Comparison of ENCODE assay signal across 8 mouse cellular contexts in the genomic region with DNA sequence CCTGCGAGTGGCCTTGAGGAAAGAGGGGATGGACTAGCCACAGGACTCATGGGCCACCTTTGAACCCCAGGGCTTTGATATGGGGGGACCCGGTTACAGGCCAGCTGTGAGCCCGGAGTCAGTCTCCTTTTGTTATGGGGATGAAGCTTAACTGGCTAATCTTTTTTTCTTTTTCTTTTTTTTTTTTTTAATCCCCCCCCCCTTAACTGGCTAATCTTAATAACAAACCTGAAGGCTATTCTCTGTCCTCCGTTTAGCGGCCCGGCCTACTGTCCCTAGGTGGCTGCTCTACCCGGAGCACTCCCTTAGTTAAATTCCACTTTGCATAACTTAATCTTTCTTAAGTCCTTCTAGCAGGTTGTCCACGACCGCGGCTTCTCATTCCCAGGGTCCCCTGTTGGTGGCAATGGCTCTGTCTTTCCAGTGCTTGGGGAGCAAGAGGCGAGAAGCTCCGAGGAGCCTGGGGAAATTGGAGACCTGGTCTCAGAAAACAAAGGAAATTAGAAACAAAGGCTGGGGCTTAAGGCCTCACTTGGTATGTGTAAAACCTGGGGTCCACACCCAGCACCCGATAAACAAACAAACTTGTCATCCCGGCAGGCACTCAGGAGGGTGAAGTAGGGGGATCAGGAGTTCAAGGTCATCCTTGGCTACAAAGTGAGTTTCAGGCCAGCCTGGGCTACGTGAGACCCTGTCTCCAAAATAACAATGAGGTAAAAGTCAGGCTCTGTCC. TPM values are rescaled to one million over a fixed set of nuclear protein-coding genes. Genes with fewer than 3 reads are reported as not detected.
DNase-seq lines count a peak whose midpoint lies in the region; ATAC-seq lines count a peak whose summit lies in the region.

No protein-coding gene starts in this region.

- no peaks in the 10 kb centered on the region for H3K27me3 ChIP-seq in hindbrain, embryonic 11.5 days (ENCODE audit: control insufficient read depth, insufficient read depth, low read length)
- H3K27me3 ChIP-seq in liver, embryonic 13.5 days: no peaks in the 10 kb centered on the region

- DNase-seq in kidney, adult 11 months: peak; percentile 63
- no peak for DNase-seq in kidney, postnatal 14 days
- peak; percentile 100 for DNase-seq in R1 (ENCODE audit: low read depth, low spot score)
- DNase-seq in hindbrain, embryonic 11.5 days (ENCODE audit: low spot score): no peak
- DNase-seq in liver, embryonic 13.5 days: no peak
- no peak for DNase-seq in right cerebral cortex, postnatal 10 days (ENCODE audit: low spot score in 2 of 2)
- no peak for DNase-seq in embryo, embryonic 11 days

- H3K36me3 ChIP-seq in hindbrain, embryonic 11.5 days (ENCODE audit: control insufficient read depth, insufficient read depth, low read length): no peaks in the 10 kb centered on the region
- H3K36me3 ChIP-seq in liver, embryonic 13.5 days: peaks cover 11% of the 10 kb centered on the region

- no peak overlapping the region for H3K4me3 ChIP-seq in hindbrain, embryonic 11.5 days (ENCODE audit: low read depth, low read length)
- no peak overlapping the region for H3K4me3 ChIP-seq in liver, embryonic 13.5 days (replicated peaks)

- H3K9ac ChIP-seq in hindbrain, embryonic 11.5 days (ENCODE audit: low read depth, low read length): no peak overlapping the region
- peak overlapping the region; percentile 72 for H3K9ac ChIP-seq in liver, embryonic 13.5 days

- H3K9me3 ChIP-seq in hindbrain, embryonic 11.5 days (ENCODE audit: control insufficient read depth, low read length): no peaks in the 10 kb centered on the region
- no peaks in the 10 kb centered on the region for H3K9me3 ChIP-seq in liver, embryonic 13.5 days (replicated peaks)

- WGBS in hindbrain, embryonic 11.5 days: 15% methylated on average over 15 of the region's 15 CpGs
- WGBS in liver, embryonic 13.5 days (ENCODE audit: insufficient replicate concordance): 50% methylated on average over 15 of the region's 15 CpGs

- no peak for ATAC-seq in hindbrain, embryonic 11.5 days (ENCODE audit: low FRiP score)
- no peak for ATAC-seq in liver, embryonic 13.5 days (ENCODE audit: low read depth)
- ATAC-seq in megakaryocyte progenitor cell, adult 5-6 weeks (replicated peaks; ENCODE audit: poor library complexity): no peak

- peaks cover 11% of the 10 kb centered on the region for H3K4me1 ChIP-seq in hindbrain, embryonic 11.5 days (replicated peaks; ENCODE audit: control insufficient read depth, insufficient read depth, low read length)
- peaks cover 86% of the 10 kb centered on the region for H3K4me1 ChIP-seq in liver, embryonic 13.5 days (replicated peaks)

- H3K27ac ChIP-seq in hindbrain, embryonic 11.5 days (ENCODE audit: low read depth, low read length): 0 out of 2 replicates have a peak overlapping the region, but pooled peaks have one; percentile 36
- peak overlapping the region; percentile 93 for H3K27ac ChIP-seq in liver, embryonic 13.5 days

- H3K4me2 ChIP-seq in hindbrain, embryonic 11.5 days (replicated peaks; ENCODE audit: low read depth, low read length): no peak overlapping the region
- no peak overlapping the region for H3K4me2 ChIP-seq in liver, embryonic 13.5 days

RNA-seq across cellular contexts. Expression of a gene that starts 4.1 kb away (rescaled TPM):
- 543 and 552 TPM in 2 replicates for polyA plus RNA-seq in hindbrain, embryonic 11.5 days (2014; fragmentation: Nextera tagmentation; extraction: Ambion mirVana)
- polyA plus RNA-seq in liver, embryonic 13.5 days (2015; fragmentation: Nextera tagmentation; extraction: Ambion mirVana): 677 TPM in 2 replicates
- 253 and 271 TPM in 2 replicates for total RNA-seq in megakaryocyte progenitor cell, adult 5-6 weeks (2015)
- 358 and 365 TPM in 2 replicates for total RNA-seq in megakaryocyte progenitor cell, adult 5-6 weeks (2017)

RNA-seq across cellular contexts. Expression of a gene that starts 11.5 kb away (rescaled TPM):
- 215 and 222 TPM in 2 replicates for polyA plus RNA-seq in hindbrain, embryonic 11.5 days (2014; fragmentation: Nextera tagmentation; extraction: Ambion mirVana)
- polyA plus RNA-seq in liver, embryonic 13.5 days (2015; fragmentation: Nextera tagmentation; extraction: Ambion mirVana): 120 and 122 TPM in 2 replicates
- 93.3 and 99.5 TPM in 2 replicates for total RNA-seq in megakaryocyte progenitor cell, adult 5-6 weeks (2015)
- 74.3 and 89.9 TPM in 2 replicates for total RNA-seq in megakaryocyte progenitor cell, adult 5-6 weeks (2017)

RNA-seq across cellular contexts. Expression of a gene that starts 34.6 kb away (rescaled TPM):
- 4.1 and 4.3 TPM in 2 replicates for polyA plus RNA-seq in hindbrain, embryonic 11.5 days (2014; fragmentation: Nextera tagmentation; extraction: Ambion mirVana)
- polyA plus RNA-seq in liver, embryonic 13.5 days (2015; fragmentation: Nextera tagmentation; extraction: Ambion mirVana): 14.3 and 14.9 TPM in 2 replicates
- 64.1 and 69.0 TPM in 2 replicates for total RNA-seq in megakaryocyte progenitor cell, adult 5-6 weeks (2015)
- total RNA-seq in megakaryocyte progenitor cell, adult 5-6 weeks (2017): 112 and 121 TPM in 2 replicates

RNA-seq across cellular contexts. Expression of a gene that starts 54.3 kb away (rescaled TPM):
- polyA plus RNA-seq in hindbrain, embryonic 11.5 days (2014; fragmentation: Nextera tagmentation; extraction: Ambion mirVana): 8.0 and 9.5 TPM in 2 replicates
- 9.2 and 9.9 TPM in 2 replicates for polyA plus RNA-seq in liver, embryonic 13.5 days (2015; fragmentation: Nextera tagmentation; extraction: Ambion mirVana)
- total RNA-seq in megakaryocyte progenitor cell, adult 5-6 weeks (2015): 16.9 and 19.5 TPM in 2 replicates
- total RNA-seq in megakaryocyte progenitor cell, adult 5-6 weeks (2017): 19.1 and 24.0 TPM in 2 replicates

RNA-seq across cellular contexts. Expression of a gene that starts 54.8 kb away (rescaled TPM):
- polyA plus RNA-seq in hindbrain, embryonic 11.5 days (2014; fragmentation: Nextera tagmentation; extraction: Ambion mirVana): 2.6 TPM in 2 replicates
- 6.3 and 7.4 TPM in 2 replicates for polyA plus RNA-seq in liver, embryonic 13.5 days (2015; fragmentation: Nextera tagmentation; extraction: Ambion mirVana)
- total RNA-seq in megakaryocyte progenitor cell, adult 5-6 weeks (2015): 15.4 and 15.8 TPM in 2 replicates
- total RNA-seq in megakaryocyte progenitor cell, adult 5-6 weeks (2017): 17.0 and 17.5 TPM in 2 replicates

Comparison
In these comparisons a context has a peak if more than half of its experiments do, and no peak if none do; other contexts are left out.
1. DNase-seq: peak in kidney, adult 11 months (single experiment) and R1 (single experiment); none in kidney, postnatal 14 days (single experiment), hindbrain, embryonic 11.5 days (single experiment), liver, embryonic 13.5 days (single experiment), right cerebral cortex, postnatal 10 days (0 of 2) and embryo, embryonic 11 days (single experiment).